Mouse (Mus musculus): ENCODE measurements around the gene Heg1. TPM values are rescaled to one million over a fixed set of nuclear protein-coding genes. Genes with fewer than 3 reads are reported as not detected.

Gene Heg1
- polyA plus RNA-seq, 1 experiment from 2014 or later, result 22.1 TPM

DNA sequence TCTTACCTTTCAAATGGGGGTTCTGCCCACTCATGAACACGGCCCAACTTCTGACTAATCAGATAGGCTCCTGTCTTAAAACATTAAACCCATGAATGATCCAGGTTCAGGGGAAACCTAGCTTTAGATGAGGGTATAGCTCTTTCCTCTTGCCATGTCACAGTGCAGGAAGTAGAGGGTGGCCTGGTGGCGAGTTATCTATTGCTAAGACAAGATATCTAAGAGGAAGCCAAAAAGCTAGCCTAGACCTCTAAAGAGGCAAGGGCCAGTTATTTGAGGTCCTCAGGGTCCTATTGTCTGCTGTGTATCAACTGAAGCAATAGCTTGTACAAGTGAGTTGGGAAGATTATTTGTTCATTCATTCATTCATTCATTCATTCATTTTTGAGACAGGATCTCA, 15.7 kb upstream of the Heg1 start:
- H3K27ac ChIP-seq, result no peak overlapping the region

DNA sequence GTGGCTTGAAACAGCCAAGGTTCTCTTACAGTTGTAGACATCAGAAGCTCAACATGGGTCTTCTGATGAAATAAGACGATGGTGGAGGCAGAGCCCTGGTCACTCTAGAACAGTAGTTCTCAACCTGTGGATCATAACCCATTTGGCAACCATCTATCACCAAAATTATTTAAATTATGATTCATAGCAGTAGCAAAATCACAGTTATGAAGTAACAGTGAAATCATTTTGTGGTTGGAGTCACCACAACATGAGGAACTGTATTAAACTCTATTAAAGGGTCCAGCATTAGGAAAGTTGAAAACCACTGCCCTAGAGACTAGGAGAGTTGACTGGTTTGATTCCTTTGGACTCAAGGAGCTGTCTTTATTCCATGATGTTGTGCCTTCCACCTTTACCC, 15.1 kb upstream of the Heg1 start:
- H3K4me2 ChIP-seq, result no peak overlapping the region
- H3K4me1 ChIP-seq, result 0 out of 2 replicates have a peak, but pooled peaks cover 10% of the 10 kb centered on the region
- H3K27ac ChIP-seq, result no peak overlapping the region
- no peaks in the 10 kb centered on the region for H3K9me3 ChIP-seq
- H3K9ac ChIP-seq, result no peak overlapping the region
- no peak overlapping the region for H3K4me3 ChIP-seq (replicated peaks)
- no peaks in the 10 kb centered on the region for H3K27me3 ChIP-seq (replicated peaks)
- ATAC-seq (ENCODE audit: insufficient read depth, low FRiP score, low read depth), result no peak
- no peaks in the 10 kb centered on the region for H3K36me3 ChIP-seq
- WGBS, result 90% methylated on average over 1 of the region's 1 CpGs

More for the DNA sequence above, 15.7 kb upstream of the Heg1 start:
- Histone ChIP-seq H3K36me3 (no peaks in the 10 kb centered on the region), H3K9me3 (no peaks in the 10 kb centered on the region), H3K9ac (no peak overlapping the region), H3K27me3 (replicated peaks) (no peaks in the 10 kb centered on the region), H3K4me1 (0 out of 2 replicates have a peak, but pooled peaks cover 10% of the 10 kb centered on the region), H3K4me2 (no peak overlapping the region), H3K4me3 (replicated peaks) (no peak overlapping the region)
- ATAC-seq (ENCODE audit: insufficient read depth, low FRiP score, low read depth), result no peak
- WGBS, result 80% methylated on average over 2 of the region's 2 CpGs

DNA sequence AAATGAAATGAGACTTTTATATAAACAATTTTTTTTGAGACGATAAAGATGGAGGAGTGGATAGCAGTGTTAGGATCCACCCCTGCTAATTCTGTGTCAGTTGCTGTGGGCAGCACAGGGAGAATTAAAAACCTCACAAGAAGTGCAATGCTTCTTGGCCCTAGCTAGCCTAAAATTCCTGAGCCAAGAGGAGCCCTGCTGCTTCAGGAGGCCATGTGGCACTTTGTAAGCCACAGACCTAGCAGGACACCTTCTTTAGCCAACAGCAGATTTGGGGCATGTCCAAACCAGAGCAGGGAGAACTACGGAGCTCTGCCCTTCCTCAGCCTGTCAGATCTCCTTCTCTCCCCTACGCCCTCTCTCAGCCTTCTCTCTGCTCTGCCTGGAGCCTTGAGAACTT, 13.8 kb upstream of the Heg1 start:
- Histone ChIP-seq H3K27ac (peak overlapping the region; percentile 75), H3K9ac (no peak overlapping the region), H3K4me2 (no peak overlapping the region), H3K36me3 (no peaks in the 10 kb centered on the region), H3K4me1 (0 out of 2 replicates have a peak, but pooled peaks cover 10% of the 10 kb centered on the region), H3K9me3 (no peaks in the 10 kb centered on the region), H3K27me3 (replicated peaks) (no peaks in the 10 kb centered on the region), H3K4me3 (replicated peaks) (no peak overlapping the region)
- no peak for ATAC-seq (ENCODE audit: insufficient read depth, low FRiP score, low read depth)
- WGBS, result 39% methylated on average over 3 of the region's 3 CpGs

DNA sequence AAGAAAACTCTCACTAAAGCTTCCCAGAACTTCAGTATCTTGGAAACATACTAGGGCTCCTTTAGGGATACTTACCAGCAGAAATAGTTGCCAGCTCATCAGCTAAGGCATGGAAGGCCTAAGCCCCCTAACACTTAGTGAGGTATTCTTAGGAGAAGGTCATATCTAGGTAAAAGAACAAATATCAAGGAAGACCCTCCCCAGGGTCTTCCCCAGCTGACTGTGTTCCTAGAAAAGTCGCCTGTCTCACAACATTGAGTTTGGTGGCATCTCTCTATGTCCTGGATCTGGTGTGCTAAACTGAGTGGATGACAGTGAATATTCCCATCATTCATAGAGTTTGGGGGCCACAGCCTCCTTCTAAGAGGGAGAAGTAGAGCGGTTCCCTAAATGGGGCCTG, 13.2 kb upstream of the Heg1 start:
- H3K9me3 ChIP-seq, result no peaks in the 10 kb centered on the region
- H3K36me3 ChIP-seq, result no peaks in the 10 kb centered on the region
- 0 out of 2 replicates have a peak, but pooled peaks cover 10% of the 10 kb centered on the region for H3K4me1 ChIP-seq
- ATAC-seq (ENCODE audit: insufficient read depth, low FRiP score, low read depth), result no peak
- peak overlapping the region; percentile 75 for H3K27ac ChIP-seq
- no peaks in the 10 kb centered on the region for H3K27me3 ChIP-seq (replicated peaks)
- 85% methylated on average over 2 of the region's 2 CpGs for WGBS
- no peak overlapping the region for H3K4me2 ChIP-seq
- H3K4me3 ChIP-seq (replicated peaks), result no peak overlapping the region
- no peak overlapping the region for H3K9ac ChIP-seq

DNA sequence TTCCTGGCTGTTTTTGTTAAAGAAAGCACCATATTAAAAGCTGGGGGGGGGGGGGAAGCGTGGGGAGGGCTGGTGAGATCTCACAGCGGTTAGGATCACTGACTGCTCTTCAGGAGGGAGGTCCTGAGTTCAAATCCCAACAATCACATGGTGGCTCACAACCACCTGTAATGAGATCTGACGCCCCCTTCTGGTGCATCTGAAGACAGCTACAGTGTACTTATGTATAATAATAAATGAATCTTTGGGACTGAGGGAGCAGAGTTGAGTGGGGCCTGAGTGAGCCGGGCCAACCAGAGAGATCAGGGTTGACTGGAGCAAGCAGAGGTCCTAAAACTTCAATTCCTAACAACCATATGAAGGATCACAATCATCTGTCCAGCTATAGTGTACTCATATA, 12.0 kb upstream of the Heg1 start:
- no peak overlapping the region for H3K4me2 ChIP-seq
- no peaks in the 10 kb centered on the region for H3K36me3 ChIP-seq
- H3K4me1 ChIP-seq, result peaks cover 18% of the 10 kb centered on the region; the same call in 1 of the 2 replicates
- no peak for ATAC-seq (ENCODE audit: insufficient read depth, low FRiP score, low read depth)
- H3K9me3 ChIP-seq, result no peaks in the 10 kb centered on the region
- H3K27me3 ChIP-seq (replicated peaks), result no peaks in the 10 kb centered on the region
- H3K4me3 ChIP-seq (replicated peaks), result no peak overlapping the region
- H3K9ac ChIP-seq, result no peak overlapping the region
- WGBS, result 84% methylated on average over 3 of the region's 4 CpGs
- no peak overlapping the region for H3K27ac ChIP-seq

DNA sequence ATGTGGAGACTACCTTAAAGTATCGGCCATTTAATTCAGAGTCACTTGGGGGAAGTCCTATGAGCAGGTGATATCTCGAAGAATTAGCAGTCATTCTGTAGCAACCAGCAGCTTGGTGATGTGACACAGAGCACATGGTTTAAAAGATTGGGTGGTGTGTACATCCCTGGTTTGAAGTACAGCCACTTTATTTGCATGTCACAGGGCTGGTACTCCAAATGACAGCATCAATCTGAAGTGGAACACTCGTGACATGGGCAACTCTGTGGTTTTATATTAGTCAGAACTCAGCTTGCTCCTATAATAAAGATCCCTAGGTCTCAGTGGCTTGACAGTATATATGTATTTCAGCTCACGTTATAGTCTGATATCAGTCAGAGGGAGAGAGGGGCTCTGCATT, 11.5 kb upstream of the Heg1 start:
- Histone ChIP-seq H3K36me3 (no peaks in the 10 kb centered on the region), H3K4me3 (replicated peaks) (no peak overlapping the region), H3K4me1 (peaks cover 20% of the 10 kb centered on the region; the same call in 1 of the 2 replicates), H3K27me3 (replicated peaks) (no peaks in the 10 kb centered on the region), H3K4me2 (no peak overlapping the region), H3K9ac (no peak overlapping the region), H3K9me3 (no peaks in the 10 kb centered on the region), H3K27ac (no peak overlapping the region)
- ATAC-seq (ENCODE audit: insufficient read depth, low FRiP score, low read depth), result no peak
- 83% methylated on average over 4 of the region's 4 CpGs for WGBS

DNA sequence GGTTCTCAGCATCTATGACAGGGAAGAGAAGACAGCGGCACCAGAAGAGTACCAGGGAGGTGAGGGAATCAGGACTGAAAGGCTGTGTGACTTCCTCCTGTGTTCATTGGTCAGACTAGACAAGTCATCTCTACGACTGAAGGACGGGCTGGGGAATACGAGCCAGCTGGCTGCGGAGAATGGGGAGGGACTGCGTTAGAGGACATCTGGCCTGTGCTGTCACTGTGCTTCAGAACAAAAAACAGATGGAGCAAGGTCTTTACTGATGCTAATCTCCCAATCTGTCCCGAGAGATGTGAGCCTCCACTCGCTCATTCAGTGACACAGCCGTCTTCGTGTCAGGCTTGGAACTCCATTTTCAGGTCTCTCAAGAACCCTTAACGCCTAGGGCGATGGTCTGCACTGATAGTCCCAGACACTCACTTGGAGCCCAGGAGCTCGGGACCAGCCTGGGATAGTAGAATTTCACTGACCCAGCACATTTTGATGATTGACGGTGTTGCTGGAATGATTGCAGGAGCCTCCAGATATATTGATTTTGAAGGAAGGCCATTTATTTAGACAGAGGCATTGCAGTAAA, 10.6 kb upstream of the Heg1 start:
- Histone ChIP-seq H3K9ac (no peak overlapping the region), H3K4me2 (no peak overlapping the region), H3K4me3 (replicated peaks) (no peak overlapping the region), H3K9me3 (no peaks in the 10 kb centered on the region), H3K36me3 (no peaks in the 10 kb centered on the region), H3K27me3 (replicated peaks) (no peaks in the 10 kb centered on the region), H3K4me1 (peaks cover 20% of the 10 kb centered on the region; the same call in 1 of the 2 replicates), H3K27ac (0 out of 2 replicates have a peak overlapping the region, but pooled peaks have one; percentile 31)
- peak; percentile 70; the same call in 1 of the 2 replicates for ATAC-seq (ENCODE audit: insufficient read depth, low FRiP score, low read depth)
- WGBS, result 49% methylated on average over 14 of the region's 14 CpGs

DNA sequence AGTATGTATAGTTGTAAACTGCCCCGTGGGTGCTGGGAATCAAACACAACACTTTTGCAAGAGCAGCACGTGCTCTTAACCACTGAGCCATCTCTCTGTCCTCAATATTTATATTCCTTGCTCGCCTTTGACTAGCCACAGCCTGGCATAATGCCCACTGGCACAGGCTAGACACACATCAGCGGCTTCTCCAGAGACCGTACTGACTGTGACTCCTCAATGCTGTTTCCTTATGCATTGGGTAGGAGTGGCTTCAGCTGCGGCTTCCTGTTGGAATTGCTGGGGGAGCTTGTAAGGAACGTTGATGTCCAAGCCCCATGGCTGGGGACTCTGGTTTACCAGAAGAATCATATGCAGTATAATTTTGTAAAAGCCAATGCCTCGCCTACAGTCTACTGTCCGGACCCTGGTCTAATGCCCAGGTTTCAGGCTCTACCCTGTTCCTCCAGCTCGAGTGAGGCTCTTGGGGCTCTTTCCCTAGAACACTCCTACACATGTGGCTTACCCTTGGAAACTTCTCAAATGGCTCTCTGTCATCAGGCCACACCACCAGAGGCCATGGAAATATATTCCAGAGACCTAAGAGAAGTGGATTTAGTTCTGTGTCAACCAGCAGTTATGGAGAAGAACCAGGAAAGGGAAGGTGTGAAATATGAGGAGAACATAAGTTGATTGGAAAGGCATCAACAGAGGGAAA, 8.9 kb upstream of the Heg1 start:
- no peak overlapping the region for H3K4me2 ChIP-seq
- no peaks in the 10 kb centered on the region for H3K27me3 ChIP-seq (replicated peaks)
- no peak overlapping the region for H3K9ac ChIP-seq
- ATAC-seq (ENCODE audit: insufficient read depth, low FRiP score, low read depth), result no peak
- no peaks in the 10 kb centered on the region for H3K9me3 ChIP-seq
- no peaks in the 10 kb centered on the region for H3K36me3 ChIP-seq
- H3K27ac ChIP-seq, result no peak overlapping the region
- 85% methylated on average over 10 of the region's 10 CpGs for WGBS
- no peak overlapping the region for H3K4me3 ChIP-seq (replicated peaks)
- peaks cover 20% of the 10 kb centered on the region; the same call in 1 of the 2 replicates for H3K4me1 ChIP-seq

DNA sequence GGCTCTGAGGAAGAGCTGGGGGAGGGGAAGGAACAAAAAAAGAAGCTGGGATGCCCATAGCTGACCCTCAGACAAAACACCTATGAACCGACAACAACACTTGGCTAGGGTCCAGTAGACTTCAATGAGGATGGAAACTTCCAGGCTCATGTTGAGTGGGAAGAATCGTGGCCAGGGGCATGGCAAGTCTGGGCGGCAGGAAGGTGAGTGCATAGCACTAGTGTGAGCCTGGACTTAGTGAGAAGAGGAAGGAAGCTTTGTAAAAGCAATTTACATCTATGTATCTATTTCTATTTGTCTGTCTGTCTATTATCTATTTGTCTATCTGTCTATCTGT, 8.4 kb upstream of the Heg1 start:
- no peak overlapping the region for H3K4me2 ChIP-seq
- H3K27me3 ChIP-seq (replicated peaks), result no peaks in the 10 kb centered on the region
- no peaks in the 10 kb centered on the region for H3K9me3 ChIP-seq
- H3K4me1 ChIP-seq, result peaks cover 15% of the 10 kb centered on the region; the same call in 1 of the 2 replicates
- H3K4me3 ChIP-seq (replicated peaks), result no peak overlapping the region
- no peaks in the 10 kb centered on the region for H3K36me3 ChIP-seq
- 71% methylated on average over 3 of the region's 3 CpGs for WGBS
- H3K27ac ChIP-seq, result no peak overlapping the region
- no peak overlapping the region for H3K9ac ChIP-seq
- no peak for ATAC-seq (ENCODE audit: insufficient read depth, low FRiP score, low read depth)

DNA sequence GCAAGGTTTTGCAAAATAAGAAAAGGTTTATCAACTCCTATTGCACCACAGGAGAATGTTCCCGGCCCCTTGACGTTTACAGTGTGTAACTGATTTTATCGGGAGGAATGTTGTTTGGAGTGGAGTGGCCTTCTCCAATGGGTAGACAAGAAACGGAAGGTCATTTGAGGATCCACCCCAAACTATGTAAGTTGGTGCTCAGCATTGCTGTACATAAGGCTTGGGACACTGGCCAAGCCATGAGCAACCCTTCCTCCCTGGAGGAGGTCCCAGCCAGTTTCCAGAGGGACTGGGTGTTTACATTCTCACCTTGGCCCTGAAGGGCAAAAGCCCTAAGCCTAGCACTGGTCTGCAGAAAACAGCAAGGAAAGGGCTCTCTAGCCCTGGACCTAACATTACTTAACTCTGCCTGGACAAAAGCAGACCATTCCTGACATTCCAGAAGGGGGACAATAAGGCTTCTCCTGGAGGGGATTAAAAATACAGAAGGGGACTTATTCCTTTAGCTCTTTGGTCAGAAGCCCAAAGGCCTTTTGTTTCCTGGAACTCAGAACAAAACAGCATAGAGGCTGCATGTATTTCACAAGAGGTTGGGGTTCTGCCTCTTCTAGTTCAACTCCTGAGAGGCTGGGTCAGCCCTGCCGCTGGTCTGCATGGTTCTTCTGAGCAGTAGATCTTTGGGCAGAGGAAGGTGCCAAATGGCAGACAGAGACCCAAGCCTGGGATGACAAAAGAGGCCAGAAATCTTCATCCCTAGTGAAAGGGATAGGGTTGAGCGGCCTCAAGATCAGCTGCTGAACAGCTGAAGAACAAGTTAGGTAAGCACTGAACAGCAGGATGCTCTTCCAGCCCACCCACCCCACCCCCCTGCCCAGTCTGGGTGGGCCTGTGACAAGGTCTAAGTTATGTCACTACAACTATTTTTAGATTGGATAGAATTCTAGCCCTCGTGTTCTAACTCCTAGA, 7.5 kb upstream of the Heg1 start:
- WGBS, result 48% methylated on average over 7 of the region's 7 CpGs
- no peak for ATAC-seq (ENCODE audit: insufficient read depth, low FRiP score, low read depth)

DNA sequence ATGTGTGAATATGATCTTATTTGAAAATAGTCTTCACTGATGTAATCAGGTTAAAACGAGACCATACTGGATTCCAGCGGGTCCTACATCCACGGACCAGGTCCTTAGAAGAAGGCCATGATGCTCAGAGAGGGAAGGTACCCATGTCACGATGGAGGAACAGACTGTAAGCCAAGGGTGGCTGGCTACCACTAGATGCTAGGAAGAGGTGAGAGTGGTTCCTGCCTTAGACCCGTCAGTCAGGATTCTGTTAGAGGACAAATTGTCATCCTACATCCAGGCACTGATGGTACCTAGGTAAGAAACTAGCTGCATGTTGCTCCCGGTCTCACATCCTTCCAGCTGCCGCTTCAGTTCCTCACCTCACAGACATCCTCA, 6.9 kb upstream of the Heg1 start:
- no peak overlapping the region for H3K27ac ChIP-seq
- no peak overlapping the region for H3K4me3 ChIP-seq (replicated peaks)
- H3K9ac ChIP-seq, result no peak overlapping the region
- no peaks in the 10 kb centered on the region for H3K9me3 ChIP-seq
- ATAC-seq (ENCODE audit: insufficient read depth, low FRiP score, low read depth), result no peak
- WGBS, result 84% methylated on average over 7 of the region's 7 CpGs
- H3K4me1 ChIP-seq, result peaks cover 11% of the 10 kb centered on the region; the same call in 1 of the 2 replicates
- H3K27me3 ChIP-seq (replicated peaks), result no peaks in the 10 kb centered on the region
- no peaks in the 10 kb centered on the region for H3K36me3 ChIP-seq
- no peak overlapping the region for H3K4me2 ChIP-seq

More for the DNA sequence above, 7.5 kb upstream of the Heg1 start:
- Histone ChIP-seq H3K9ac (no peak overlapping the region), H3K4me3 (replicated peaks) (no peak overlapping the region), H3K36me3 (no peaks in the 10 kb centered on the region), H3K27ac (no peak overlapping the region), H3K4me1 (peaks cover 11% of the 10 kb centered on the region; the same call in 1 of the 2 replicates), H3K27me3 (replicated peaks) (no peaks in the 10 kb centered on the region), H3K4me2 (no peak overlapping the region), H3K9me3 (no peaks in the 10 kb centered on the region)

DNA sequence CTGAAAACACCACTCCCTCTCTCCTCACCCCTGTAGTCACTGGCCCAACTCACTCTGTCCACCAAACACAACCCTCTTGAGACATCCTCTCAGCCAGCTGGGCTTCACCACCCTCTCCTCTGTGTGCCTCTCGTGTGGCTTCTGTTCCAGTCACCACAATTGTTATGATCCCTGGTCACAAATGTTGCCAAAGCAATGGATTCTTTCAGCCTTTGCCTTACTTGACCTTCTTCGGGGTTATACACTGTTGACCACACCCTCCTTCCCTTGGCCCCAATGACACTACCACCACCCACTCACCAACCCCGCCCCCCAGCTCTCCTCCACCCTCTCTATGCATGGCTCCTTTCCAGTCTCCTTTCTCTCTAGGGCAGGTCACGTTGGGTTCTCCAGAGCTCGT, 6.3 kb upstream of the Heg1 start:
- Histone ChIP-seq H3K36me3 (no peaks in the 10 kb centered on the region), H3K9me3 (no peaks in the 10 kb centered on the region), H3K4me2 (no peak overlapping the region), H3K9ac (no peak overlapping the region), H3K4me3 (replicated peaks) (no peak overlapping the region), H3K4me1 (peaks cover 11% of the 10 kb centered on the region; the same call in 1 of the 2 replicates), H3K27ac (no peak overlapping the region), H3K27me3 (replicated peaks) (no peaks in the 10 kb centered on the region)
- WGBS, result 81% methylated on average over 5 of the region's 5 CpGs
- no peak for ATAC-seq (ENCODE audit: insufficient read depth, low FRiP score, low read depth)

Measured in stomach, embryonic 15.5 days (tissue).